Mouse (Mus musculus) testis, postnatal 14 days (tissue): ENCODE results near the gene Gm2832.
"Not testable (repeated sequence)": the region's sequence is repeated elsewhere in the genome, so short reads cannot be mapped to it uniquely, and the experiment has no call there.

ENCODE experiments used
- DNase-seq: peaks from one replicate; pipeline ENCODE4 v3.0.0; 2021; ENCODE audit warnings: low spot score

Gene Gm2832

GRCm38 (mm10) chr14:41278505-41278904, at the start of gene Gm2832:
Gm2832 (plus strand) TSS chr14:41278805.
- not testable (repeated sequence) for DNase-seq

- DNase-seq: peak; percentile 67
Measured at GRCm38 (mm10) chr14:41263296-41263695, 15.3 kb upstream of the Gm2832 start.

GRCm38 (mm10) chr14:41263853-41264755, 14.5 kb upstream of the Gm2832 start:
- peak; percentile 35 for DNase-seq

DNA sequence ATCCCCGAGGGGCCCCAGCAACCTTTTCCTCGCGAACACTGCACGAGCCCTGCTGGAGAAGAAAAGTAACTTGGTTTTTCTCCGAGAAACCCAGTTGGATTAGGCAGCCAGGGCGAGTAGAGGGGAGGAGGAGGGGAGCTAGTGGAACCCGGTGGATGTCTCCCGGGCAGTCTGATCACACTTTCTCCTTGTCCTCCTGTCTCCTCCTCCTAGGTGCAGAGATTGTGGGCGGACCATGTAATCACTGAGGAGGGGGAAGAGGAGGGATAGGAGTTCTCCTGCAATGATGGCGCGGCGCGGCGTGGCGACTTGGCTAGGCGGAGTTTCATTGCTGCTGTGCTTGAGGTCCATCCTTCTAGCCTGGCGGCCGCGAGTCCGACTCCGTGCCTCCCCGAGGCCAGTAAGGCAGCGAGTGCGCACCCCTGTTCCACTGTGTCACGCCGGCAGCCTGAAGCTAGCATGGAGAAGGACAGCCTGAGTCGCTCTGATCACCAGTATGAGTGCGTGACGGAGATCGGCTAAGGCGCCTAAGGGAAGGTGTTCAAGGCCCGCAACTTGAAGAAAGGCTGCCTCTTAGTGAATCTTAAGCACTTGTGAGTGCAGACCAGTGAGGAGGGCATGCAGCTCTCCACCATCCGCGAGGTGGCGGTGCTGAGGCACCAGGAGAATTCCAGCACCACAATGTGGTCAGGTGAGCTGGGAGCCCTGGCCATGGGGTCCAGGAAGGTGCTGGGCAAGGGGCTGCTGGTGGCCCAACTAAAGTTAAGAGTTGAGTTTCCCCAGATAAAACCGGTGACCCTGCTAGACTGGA, 13.6 kb upstream of the Gm2832 start:
- DNase-seq: peak; percentile 50

DNA sequence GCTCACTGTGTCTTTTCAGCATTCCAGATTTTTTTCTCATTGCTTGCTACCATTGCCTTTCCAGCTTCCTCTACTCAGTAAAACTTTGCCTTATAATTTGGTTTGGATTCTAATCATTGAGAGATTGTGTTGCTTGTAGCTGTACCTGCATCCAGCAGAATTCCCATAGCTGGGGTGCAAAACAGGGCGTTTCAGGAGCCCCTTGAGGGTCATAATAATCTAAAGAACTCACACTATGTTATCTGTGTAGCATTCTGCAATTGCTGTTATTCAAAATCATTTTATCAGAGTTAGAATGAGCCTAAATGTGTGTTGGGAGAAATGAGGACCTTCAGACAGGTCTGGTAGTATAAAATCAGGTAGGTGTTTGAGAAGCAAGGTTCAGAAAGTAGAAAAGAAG, 7.4 kb downstream of the Gm2832 start:
- not testable (repeated sequence) for DNase-seq
